Mouse (Mus musculus) urinary bladder, postnatal 25 days (tissue): Measurements from ENCODE around the gene Afdn.
"Not testable (repeated sequence)": the region's sequence is repeated elsewhere in the genome, so short reads cannot be mapped to it uniquely, and the experiment has no call there.

Source experiments
- DNase-seq: peaks from one replicate; pipeline ENCODE4 v3.0.0; 2022; ENCODE audit warnings: low spot score

Afdn gene

GRCm38 (mm10) chr17:13777676-13778075, 17.3 kb downstream of the Afdn start:
- no peak for DNase-seq

GRCm38 (mm10) chr17:13778865-13779264, 18.5 kb downstream of the Afdn start:
- no peak for DNase-seq

GRCm38 (mm10) chr17:13781948-13782347, 21.6 kb downstream of the Afdn start:
- no peak for DNase-seq

- DNase-seq: no peak
These were observed 23.1 kb downstream of the Afdn start for GRCm38 (mm10) chr17:13783469-13783868.

- DNase-seq: not testable (repeated sequence)
These were observed 29.7 kb downstream of the Afdn start for GRCm38 (mm10) chr17:13790033-13790432.

GRCm38 (mm10) chr17:13797691-13798090, 37.4 kb downstream of the Afdn start:
- no peak for DNase-seq

GRCm38 (mm10) chr17:13802836-13803408, 42.6 kb downstream of the Afdn start:
- DNase-seq: no peak

GRCm38 (mm10) chr17:13806016-13806415, 45.7 kb downstream of the Afdn start:
- DNase-seq: no peak

GRCm38 (mm10) chr17:13817789-13818188, 57.5 kb downstream of the Afdn start:
- no peak for DNase-seq

- no peak for DNase-seq
These were observed 59.0 kb downstream of the Afdn start for GRCm38 (mm10) chr17:13819342-13819741.

- no peak for DNase-seq
These were observed 60.3 kb downstream of the Afdn start for GRCm38 (mm10) chr17:13820676-13821075.

GRCm38 (mm10) chr17:13825421-13825820, 65.1 kb downstream of the Afdn start:
- no peak for DNase-seq

GRCm38 (mm10) chr17:13830234-13830633, 69.9 kb downstream of the Afdn start:
- DNase-seq: no peak

GRCm38 (mm10) chr17:13830636-13831341, 70.5 kb downstream of the Afdn start:
- DNase-seq: no peak

GRCm38 (mm10) chr17:13835876-13836275, 75.5 kb downstream of the Afdn start:
- DNase-seq: peak; percentile 26

GRCm38 (mm10) chr17:13850175-13850574, 89.8 kb downstream of the Afdn start:
- no peak for DNase-seq

- DNase-seq: not testable (repeated sequence)
These were observed 93.5 kb downstream of the Afdn start for GRCm38 (mm10) chr17:13853883-13854282.

GRCm38 (mm10) chr17:13855396-13855795, 95.1 kb downstream of the Afdn start:
- DNase-seq: no peak

GRCm38 (mm10) chr17:13856429-13857090, 96.2 kb downstream of the Afdn start:
- no peak for DNase-seq

GRCm38 (mm10) chr17:13865340-13865739, 105.0 kb downstream of the Afdn start:
- DNase-seq: no peak

GRCm38 (mm10) chr17:13866951-13867351, 106.6 kb downstream of the Afdn start:
- DNase-seq: no peak

GRCm38 (mm10) chr17:13867475-13867874, 107.1 kb downstream of the Afdn start:
- peak; percentile 29 for DNase-seq

- no peak for DNase-seq
These were observed 109.9 kb downstream of the Afdn start for GRCm38 (mm10) chr17:13870236-13870635.
